Mouse (Mus musculus): ENCODE data around the gene Gak.
"Not testable (repeated sequence)": the region's sequence is repeated elsewhere in the genome, so short reads cannot be mapped to it uniquely, and the experiment has no call there.

Gene Gak

DNA sequence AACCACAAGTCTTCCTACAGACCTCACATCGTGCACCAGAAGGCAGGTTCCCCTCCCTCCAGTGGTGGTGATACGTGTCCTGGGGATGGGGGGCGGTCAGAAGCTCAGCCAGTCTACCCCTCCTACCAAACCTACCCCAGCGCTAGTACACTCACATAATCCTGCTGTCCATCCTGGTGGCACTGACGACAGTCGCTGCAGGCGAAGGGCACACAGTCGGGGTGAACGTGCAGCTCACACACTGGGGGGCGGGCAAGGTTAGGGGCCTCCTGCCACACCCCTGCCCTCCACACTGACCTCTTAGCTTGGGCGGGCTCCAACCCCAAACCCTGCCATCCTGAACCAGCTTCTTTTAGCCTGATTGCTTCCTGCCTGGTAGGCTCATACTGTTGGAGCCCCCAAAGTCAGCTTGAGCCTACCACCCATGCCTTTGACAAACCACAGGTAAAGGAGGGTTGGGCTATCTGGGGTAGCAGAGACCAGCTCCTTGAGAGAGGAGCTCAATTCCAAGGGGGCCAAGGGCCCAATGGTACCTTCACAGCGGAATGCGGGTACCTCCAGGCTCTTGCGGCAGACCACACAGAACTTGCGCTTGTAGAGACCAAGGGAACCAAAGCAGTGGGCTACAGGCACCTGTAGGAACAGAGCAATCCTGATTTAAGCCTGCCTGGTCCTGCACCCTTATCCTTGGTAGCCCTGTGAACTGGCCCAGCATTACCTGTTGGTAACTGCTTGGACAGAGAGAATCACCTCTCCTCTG is 26.5 kb upstream of the Gak start:
- DNase-seq (ENCODE audit: low spot score), result no peak

DNA sequence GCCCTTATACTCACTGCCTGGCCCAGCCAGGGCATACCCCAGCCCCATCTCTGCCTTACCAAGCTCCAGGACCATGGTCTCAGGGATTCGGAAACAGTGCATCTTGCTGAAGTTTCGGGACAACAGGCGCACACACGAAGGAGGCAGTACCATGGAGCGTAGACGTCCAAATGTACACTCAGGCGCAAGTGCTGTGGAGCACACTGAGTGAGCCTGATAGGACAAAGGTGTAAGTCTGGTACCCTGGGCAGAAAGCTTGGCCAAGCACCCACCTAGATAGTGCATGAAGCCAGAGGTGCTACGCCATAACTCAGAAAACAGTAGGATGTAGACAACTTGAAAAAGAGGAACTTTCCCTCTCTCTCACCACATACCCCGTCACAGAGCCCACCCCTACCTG is 25.8 kb upstream of the Gak start:
- DNase-seq (ENCODE audit: low spot score), result no peak

DNA sequence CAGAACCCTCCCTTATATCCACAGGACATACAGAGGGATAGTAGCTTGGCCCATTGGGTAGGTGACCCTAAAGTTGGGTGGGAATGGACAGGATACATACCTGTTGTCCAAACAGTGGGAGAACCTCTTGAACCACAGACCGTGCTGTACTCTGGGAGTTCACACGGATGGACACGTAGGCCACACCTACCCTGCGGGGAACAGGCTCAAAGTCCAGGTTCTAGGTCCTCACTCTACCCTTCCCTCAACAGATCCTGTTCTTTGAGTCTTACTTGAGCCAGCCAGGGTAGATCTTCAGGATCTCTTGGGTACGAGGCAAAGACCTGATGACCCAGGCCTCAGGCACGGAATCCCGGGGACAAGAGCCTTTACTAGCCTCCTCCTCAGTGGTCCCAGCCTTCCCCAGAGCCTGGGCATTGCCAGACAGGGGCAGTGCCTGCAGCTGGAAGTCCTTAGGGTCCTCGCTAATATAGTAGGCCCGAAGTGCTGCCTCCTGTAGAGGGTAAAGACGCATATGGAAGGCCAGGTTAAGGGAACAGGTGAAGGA is 25.0 kb upstream of the Gak start:
- DNase-seq (ENCODE audit: low spot score), result no peak

DNA sequence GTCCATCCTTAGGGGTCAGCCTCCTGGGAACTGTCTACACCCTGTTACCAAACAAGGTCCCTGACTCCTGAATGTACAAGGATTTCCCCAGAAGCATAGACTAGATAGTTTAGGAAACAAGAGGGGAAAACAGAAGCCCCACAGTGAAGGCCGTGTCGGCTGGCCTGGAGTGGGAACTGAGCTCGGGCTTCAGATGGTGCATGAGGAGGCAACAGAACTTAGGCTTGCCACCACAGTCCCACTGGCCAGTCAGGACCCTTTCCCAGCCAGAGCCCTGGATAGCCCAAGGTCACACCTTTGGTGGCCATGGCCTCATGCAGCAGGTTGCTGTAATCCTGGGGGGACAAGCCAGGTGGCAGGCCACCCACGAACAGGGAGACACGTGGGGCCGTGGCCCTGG is 23.8 kb upstream of the Gak start:
- DNase-seq (ENCODE audit: low spot score), result no peak

DNA sequence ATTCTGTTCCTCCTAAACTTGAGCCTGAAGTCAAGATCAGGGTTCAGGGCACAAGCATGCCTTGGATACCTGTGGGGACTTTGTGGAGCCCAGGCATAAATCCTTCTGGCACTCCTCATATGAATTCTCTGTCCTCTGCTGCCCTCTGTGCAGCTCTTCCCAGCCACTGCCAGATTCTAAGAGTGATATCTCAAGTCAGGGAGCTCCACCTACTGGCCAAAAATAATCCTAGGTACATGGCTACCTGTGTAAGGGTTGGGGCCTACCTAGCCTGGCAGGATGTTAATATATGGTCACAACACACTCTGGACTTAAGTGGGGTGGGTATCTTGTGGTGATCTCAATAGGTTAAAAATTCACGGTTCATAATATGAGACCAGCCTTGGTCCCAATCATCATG is 22.3 kb upstream of the Gak start:
- DNase-seq (ENCODE audit: low spot score), result no peak

DNA sequence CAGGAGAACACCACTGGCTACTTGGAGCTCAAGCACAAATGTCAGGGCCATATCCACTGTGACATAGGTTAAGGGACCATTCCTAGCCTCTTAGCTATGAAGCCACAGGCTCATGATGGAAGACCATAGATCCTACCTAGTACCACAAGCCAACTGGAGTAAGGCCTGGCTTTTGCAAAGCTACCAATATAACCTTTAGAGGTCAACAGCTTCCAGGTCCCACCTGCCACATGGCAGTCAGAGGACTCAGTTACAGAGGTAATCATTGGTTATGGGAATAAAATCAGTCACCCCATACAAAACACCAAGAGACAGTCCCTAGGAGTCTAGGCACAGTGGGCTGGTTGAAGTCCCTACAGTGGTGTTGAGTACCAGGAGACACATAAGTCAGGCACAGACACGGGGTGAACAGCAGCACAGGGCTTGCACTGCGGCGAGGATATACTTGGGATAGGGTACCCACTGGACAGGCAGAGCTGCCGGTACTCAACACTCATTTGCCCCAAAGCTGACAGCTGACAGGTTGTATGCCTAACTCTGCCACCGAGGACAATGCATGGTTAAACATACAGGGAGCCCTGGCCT is 21.7 kb upstream of the Gak start:
- no peak for DNase-seq (ENCODE audit: low spot score)

DNA sequence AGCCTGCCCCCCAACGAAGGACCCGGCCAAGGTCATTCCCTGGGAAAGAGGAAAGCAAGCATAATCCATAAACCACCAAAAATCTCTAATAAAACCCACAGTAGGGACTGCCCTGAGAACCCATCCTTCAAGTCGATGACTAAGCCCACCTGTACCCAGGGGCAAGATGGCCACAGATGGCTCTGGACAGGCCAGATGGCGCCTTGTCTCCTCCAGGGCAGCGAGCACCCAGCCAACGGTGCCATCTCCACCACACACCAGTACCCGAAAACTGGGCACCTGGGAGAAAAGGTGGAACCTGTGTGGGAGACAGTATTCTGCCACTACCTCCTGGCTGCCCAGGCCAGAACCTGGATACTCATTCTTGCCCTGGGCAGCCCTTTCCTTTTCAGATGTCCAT is 20.8 kb upstream of the Gak start:
- no peak for DNase-seq (ENCODE audit: low spot score)

DNA sequence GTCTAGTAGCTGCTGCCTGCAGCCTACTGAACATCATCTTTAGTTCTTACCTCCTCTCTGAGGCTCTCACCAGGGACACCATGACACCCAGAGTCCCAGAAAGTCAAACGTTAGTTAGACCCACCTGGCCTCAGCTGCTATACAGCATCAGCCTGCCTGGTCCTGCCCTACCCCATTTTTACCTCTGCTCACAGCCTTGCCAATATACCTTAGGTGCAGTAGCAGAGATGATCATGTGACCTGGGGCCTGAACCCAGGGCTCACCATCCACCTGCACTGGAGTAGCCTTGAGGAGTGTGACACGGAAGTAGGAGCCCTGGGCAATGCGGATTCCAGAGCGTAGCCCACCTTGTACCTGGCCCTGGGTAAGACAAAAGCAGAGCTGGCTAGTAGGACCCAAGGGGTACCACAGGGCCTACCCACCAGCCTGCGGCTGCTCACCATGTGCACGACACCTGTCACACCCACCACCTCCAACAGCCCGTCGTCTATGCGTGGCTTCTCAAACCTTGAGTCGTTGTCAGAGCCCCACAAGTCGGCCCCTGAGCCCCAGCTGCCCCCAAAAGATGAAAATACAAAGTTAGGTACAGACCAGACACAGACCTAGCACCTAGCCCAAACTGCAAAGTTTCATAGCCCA is 19.5 kb upstream of the Gak start:
- no peak for DNase-seq (ENCODE audit: low spot score)

DNA sequence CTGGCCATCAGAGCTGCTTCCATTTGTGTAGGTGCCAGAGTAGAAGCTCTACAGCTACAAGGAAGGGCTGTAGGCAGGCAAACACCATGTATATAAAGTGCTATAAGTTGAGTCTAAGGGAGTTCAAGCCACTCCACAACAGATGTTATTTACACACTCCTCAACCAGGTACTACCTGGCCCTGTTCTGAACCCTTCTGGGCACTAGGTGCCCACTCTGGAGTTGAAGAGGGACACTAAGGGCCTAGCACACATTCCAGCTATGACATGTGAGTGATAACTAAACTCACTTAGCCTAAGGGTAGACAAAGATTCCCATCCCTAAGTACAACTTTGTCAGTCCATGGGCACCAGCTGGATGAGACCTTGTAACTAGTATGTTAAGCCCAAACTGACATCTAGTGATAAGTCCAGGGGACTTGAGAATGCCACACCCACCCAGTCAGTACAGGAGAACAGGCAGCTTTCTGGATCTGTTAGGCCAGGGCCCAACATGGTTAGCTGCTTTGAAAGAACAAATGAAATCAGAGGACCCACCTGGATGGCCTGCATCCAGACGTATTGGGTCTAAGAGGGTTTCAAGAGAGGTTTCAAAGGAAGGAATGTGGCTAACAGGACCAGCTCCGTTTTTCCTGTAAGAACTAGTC is 18.4 kb upstream of the Gak start:
- no peak for DNase-seq (ENCODE audit: low spot score)

DNA sequence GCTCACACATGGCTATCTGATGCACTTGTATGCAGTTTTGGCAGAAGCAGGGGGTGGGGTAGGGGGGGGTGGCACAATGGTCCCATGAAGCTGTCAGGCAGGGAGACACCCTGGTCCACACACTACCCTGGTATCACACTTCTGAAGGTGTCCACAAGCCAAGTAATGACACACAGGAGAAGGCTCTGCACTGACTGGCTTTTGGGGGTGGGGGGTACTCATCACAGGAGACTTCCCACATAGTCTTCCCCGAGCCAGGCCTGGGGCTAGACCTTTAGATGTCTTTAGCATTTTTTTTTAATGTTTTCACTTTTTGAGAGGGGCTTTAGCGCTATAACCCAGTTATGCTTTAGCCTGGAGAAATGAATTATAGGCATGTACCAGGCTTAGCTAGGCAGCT is 17.8 kb upstream of the Gak start:
- DNase-seq (ENCODE audit: low spot score), result no peak

DNA sequence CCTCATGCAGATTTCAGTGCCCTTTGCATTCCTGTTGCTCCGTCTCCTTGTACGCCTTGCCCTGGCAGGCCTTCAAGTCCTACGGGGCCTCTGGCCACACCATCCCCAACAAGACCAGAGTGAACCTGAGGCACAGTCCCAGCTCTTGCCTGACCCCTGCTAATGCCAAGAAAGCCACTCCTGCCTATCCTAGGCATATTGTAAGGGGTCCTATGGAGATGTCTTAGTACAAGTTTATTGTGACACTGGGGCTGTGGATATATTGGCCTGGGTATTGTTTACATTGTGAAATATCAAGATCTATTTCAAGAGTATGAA is 16.7 kb upstream of the Gak start:
- no peak for DNase-seq (ENCODE audit: low spot score)

DNA sequence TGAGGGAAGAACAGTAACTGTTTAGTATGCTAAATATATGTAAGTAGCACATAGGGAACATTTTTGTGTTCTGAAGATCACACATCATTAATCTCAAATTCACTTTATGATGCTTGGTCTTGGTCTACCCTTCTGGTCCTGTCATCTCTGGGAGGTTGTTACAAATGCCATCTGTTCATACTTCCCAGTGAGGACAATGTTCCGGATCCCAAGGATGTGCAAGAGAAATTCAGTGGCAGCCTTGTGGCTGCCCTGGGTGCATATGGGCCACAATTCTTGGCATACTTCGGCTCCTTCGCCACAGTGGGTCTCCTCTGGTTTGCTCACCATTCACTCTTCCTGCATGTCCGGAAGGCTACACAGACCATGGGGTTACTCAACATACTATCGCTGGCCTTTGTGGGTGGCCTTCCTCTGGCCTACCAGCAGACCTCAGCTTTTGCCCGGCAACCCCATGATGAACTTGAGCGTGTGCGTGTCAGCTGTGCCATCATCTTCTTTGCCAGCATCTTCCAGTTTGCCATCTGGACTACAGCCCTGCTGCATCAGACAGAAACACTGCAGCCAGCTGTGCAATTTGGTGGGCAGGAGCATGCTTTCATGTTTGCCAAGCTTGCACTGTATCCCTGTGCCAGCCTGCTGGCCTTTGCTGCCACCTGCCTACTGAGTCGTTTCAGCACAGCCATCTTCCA is 16.2 kb upstream of the Gak start:
- DNase-seq (ENCODE audit: low spot score), result no peak

DNA sequence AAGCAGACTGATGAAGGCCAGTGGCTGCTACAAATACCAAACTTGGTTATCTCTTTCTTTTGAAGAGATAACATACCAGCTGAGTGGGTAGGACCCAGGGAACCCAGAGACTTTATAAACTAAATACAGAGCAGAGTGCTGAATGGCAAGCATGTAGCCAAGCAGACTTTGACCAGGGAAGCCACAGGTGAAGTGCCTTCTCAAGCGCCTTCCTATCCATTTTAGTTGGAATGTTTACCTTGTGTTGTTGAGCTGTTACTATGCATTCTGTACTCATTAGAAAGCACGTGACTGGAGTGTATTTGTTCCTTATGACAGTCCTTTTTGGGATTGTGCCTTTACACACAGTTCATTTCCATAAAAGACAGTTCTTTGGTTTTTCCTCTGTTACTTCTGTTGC is 14.1 kb upstream of the Gak start:
- no peak for DNase-seq (ENCODE audit: low spot score)

DNA sequence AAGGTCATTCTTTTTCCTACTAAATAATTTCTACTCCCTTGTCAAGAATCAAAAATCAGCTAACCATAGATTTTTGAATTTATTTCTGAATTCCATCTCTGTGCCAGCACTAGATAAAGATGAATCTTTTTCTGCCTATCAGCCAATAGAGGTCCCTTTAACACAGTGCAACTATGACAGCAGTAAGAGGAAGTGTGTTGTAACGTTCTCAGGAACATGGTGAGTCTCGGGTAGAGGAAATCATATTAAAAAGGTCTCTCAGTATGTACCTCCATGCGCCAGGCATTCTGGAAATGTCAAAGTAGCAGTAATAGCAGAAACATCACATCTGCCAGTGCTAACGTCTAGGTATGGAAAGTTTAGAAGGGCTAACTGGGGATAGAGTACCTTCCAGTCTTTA is 6.6 kb upstream of the Gak start:
- no peak for DNase-seq (ENCODE audit: low spot score)

DNA sequence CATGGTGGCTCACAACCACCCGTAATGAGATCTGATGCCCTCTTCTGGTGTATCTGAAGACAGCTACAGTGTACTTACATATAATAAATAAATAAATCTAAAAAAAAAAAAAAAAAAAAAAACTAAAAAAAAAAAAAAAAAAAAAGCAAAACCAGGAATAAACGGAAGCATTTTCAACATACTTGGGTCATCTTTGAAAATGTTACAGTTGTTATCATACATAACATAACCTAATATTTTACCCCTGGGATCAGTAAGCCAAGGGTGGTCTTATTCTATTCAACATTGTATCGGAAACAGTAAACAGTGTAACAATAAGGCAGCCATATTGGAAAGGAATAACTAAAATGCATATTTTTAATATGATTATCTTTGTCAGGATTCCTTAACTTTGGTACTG is 4.5 kb upstream of the Gak start:
- DNase-seq (ENCODE audit: low spot score), result not testable (repeated sequence)

DNA sequence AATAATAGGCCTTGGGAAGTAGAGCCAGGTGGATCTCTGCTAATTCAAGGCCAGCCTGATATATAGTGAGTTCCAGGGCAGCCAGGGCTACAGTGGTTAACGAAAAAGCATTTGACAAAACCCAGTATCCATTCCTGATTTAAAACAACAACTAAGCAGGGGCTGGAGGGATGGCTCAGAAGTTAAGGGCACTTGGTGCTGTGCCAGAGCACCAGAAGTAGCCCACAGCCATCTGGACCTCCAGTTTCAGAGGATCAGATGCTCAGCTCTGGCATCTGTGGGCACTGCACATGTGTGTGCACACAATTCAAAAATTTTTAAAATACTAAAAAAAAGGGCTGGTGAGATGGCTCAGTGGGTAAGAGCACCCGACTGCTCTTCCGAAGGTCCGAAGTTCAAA is 4.1 kb upstream of the Gak start:
- no peak for DNase-seq (ENCODE audit: low spot score)

DNA sequence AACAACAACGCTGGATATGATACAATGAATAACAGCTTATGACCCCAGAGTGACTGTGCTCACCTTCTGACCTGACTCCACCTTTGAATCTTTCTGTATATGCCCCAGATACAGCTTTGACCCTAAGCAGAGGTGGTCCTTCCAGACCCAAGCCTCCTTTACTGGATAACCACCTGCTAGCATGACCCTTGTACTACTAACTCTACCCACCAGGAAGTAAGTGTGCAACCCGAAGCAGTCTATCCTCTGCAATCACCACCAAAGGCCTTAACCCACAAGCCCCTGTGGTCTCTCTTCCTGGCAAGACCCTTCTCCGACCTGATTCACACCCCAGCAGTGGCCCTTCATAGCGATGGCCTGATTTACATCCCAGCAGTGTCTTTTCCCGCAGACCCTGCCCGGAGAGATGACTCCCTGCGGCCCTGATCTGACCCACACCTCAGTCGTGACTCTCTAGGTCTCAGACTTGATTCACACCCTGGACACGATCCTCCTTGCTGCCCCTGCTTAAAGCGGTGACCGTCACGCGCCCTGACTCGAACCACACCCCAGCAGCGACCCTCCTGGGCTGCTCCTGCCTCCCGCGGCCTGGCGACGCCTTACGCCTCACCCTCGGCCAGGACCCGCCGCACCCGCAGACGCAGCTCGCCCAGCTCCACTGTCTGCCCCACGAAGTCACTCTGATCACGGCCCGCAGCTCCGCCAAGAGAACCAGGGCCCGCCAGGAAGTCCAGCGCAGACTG is 493 bp downstream of the Gak start:
- DNase-seq (ENCODE audit: low spot score), result no peak

DNA sequence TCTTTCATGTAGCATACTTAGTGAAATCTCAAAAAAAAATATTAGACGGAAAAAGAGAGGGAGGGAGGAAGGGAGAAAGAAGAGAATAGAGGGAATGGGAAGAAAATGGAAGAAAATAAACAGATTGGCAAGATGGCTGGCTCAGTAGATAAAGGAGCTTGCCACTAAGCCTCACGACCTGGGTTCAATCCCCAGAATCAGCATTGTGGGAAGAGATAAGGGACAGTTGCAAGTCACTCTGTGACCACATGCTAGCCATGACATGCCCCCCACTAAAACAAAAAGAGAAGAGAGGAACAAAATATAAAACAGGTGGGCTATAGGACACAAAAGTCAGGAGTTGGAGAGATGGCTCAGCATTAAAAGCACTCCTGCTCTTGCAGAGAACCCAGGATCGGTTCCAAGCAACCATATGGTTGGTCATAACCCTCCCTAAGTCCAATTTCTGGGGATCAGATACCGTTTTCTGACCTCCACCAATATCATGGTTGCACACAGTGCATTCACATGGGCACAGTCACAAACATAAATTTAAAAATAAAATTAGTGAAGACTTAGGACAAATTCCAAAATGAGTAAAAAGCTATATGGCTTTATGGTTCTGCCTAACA is 3.4 kb downstream of the Gak start:
- no peak for DNase-seq (ENCODE audit: low spot score)

DNA sequence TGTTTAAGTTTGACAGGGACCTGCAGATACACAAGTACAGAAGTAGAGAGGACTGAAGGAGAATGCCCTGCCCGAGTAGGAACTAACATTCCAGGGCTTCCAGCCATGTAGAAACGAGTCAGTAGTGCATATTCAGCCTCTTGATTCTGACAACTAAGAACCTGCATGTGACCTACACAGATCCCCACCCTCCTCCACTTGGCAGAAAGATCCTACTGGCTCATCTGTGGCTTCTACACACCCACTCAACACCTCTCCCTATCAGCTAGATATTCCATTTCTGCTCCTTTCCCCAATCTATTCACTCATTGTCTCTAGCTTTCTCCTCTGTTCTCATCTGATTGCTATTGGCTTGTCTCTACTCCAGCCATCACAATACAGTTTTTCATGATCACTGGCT is 7.7 kb downstream of the Gak start:
- DNase-seq (ENCODE audit: low spot score), result no peak

DNA sequence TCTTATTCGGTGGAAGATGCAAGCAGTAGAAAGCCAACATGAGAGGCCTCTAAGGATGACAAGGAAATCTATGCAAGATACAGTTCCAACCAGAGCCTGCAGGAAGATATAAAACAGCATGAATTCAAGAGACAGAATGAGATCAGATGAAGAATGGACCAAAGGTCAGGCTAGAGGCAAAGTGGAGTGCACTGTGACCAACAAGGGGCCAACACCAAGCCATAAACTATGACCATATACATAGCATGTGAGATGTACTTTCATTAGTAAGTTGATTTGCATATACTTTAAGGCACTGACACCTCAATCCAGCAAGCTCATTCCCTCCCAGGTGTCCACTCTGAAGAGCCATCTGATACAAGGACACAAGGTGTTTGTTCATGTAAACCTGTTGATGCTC is 19.1 kb downstream of the Gak start:
- DNase-seq (ENCODE audit: low spot score), result no peak

DNA sequence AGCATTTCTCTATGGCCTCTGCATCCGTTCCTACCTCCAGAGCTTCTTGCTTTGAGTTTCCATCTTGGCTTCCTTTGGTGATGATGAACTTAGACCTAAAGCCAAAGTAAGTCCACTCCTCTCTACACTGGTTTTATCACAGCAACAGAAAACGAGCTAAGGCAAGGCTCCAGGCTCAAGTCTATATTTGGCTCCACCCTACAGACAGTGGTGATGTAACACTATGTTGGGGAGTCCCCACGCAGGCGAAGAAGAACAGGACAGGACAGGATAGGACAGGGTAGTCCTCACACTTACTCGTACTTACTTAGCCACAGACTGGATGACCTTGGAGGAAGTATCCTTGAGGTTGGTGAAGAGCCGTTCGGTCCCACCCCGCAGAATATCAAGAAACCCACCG is 27.0 kb downstream of the Gak start:
- DNase-seq (ENCODE audit: low spot score), result no peak

All from ovary, postnatal 36 days (tissue).